In the genomic region with DNA sequence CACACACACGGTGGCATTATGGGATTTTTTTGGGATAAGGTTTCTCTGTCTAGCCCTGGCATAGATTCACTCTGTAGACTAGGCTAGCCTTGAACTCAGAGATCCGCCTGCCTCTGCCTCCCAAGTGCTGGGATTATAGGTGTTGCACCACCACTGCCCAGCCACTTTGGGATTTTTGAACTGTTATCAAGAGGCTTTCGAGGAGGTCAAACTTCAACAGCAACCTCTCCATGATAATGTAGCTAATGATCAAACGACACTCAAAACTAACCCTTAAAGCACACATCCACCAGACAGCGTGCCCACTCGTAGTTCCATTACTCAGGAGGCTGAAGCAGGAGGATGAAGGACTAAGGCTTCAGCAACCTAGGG, we compare ENCODE assay signal across 8 mouse cellular contexts. TPM values are rescaled to one million over a fixed set of nuclear protein-coding genes. Genes with fewer than 3 reads are reported as not detected.
DNase-seq lines count a peak whose midpoint lies in the region; ATAC-seq and TF ChIP-seq lines count a peak whose summit lies in the region.

No protein-coding gene starts in this region.

- TF ChIP-seq EP300 in lung, postnatal 0 days (IDR thresholded peaks at IDR 0.05): no peak

- H3K9ac ChIP-seq in lung, postnatal 0 days (replicated peaks; ENCODE audit: low read depth): no peak overlapping the region
- no peak overlapping the region for H3K9ac ChIP-seq in limb, embryonic 15.5 days
- peak overlapping the region; percentile 81 for H3K9ac ChIP-seq in stomach, embryonic 16.5 days (ENCODE audit: low read length)

- peak overlapping the region; percentile 97 for H3K4me2 ChIP-seq in lung, postnatal 0 days (replicated peaks; ENCODE audit: low read depth, low read length)
- H3K4me2 ChIP-seq in limb, embryonic 15.5 days: peak overlapping the region; percentile 95
- H3K4me2 ChIP-seq in stomach, embryonic 16.5 days (ENCODE audit: low read depth, low read length): peak overlapping the region; percentile 93

- no peaks in the 10 kb centered on the region for H3K27me3 ChIP-seq in cerebellum, adult 2 months (ENCODE audit: control insufficient read depth, insufficient read depth, low read length)
- H3K27me3 ChIP-seq in lung, postnatal 0 days (replicated peaks; ENCODE audit: insufficient read depth, low read length): no peaks in the 10 kb centered on the region
- no peaks in the 10 kb centered on the region for H3K27me3 ChIP-seq in limb, embryonic 15.5 days
- no peaks in the 10 kb centered on the region for H3K27me3 ChIP-seq in stomach, embryonic 16.5 days (ENCODE audit: control insufficient read depth, insufficient read depth, low read length)

- H3K9me3 ChIP-seq in lung, postnatal 0 days (ENCODE audit: low read length): no peaks in the 10 kb centered on the region
- H3K9me3 ChIP-seq in limb, embryonic 15.5 days: no peaks in the 10 kb centered on the region
- no peaks in the 10 kb centered on the region for H3K9me3 ChIP-seq in stomach, embryonic 16.5 days (replicated peaks; ENCODE audit: control insufficient read depth, low read length)

- WGBS in cerebellum, adult 2 months: 74% methylated on average over 6 of the region's 6 CpGs
- WGBS in lung, postnatal 0 days: 45% methylated on average over 6 of the region's 6 CpGs
- WGBS in limb, embryonic 15.5 days: 76% methylated on average over 6 of the region's 6 CpGs
- 64% methylated on average over 6 of the region's 6 CpGs for WGBS in stomach, embryonic 16.5 days

- no peak for TF ChIP-seq CTCF in cerebellum, adult 2 months (IDR thresholded peaks at IDR 0.05; ENCODE audit: borderline replicate concordance, insufficient read depth, low read depth, low read length)
- no peak for TF ChIP-seq CTCF in lung, postnatal 0 days (IDR thresholded peaks at IDR 0.05)

- ATAC-seq in cerebellum, adult (ENCODE audit: insufficient number of reproducible peaks, low FRiP score, low TSS enrichment): no peak
- no peak for ATAC-seq in lung, postnatal 0 days
- no peak for ATAC-seq in limb, embryonic 15.5 days (ENCODE audit: insufficient number of reproducible peaks, low FRiP score, low TSS enrichment, low read depth)
- no peak for ATAC-seq in stomach, embryonic 16.5 days (ENCODE audit: insufficient read depth, low FRiP score)
- no peak for ATAC-seq in monocyte, adult 5-6 weeks (replicated peaks; ENCODE audit: insufficient number of reproducible peaks, low FRiP score, low TSS enrichment, poor library complexity, severe bottlenecking)

- TF ChIP-seq POLR2A in cerebellum, adult 2 months (IDR thresholded peaks at IDR 0.05; ENCODE audit: borderline replicate concordance, insufficient read depth, low read length): no peak

- no peaks in the 10 kb centered on the region for H3K36me3 ChIP-seq in lung, postnatal 0 days (ENCODE audit: insufficient read depth, low read length)
- peaks cover 26% of the 10 kb centered on the region for H3K36me3 ChIP-seq in limb, embryonic 15.5 days
- 0 out of 2 replicates have a peak, but pooled peaks cover 7% of the 10 kb centered on the region for H3K36me3 ChIP-seq in stomach, embryonic 16.5 days (ENCODE audit: control insufficient read depth, insufficient read depth, low read length)

- H3K4me3 ChIP-seq in cerebellum, adult 2 months (replicated peaks; ENCODE audit: insufficient read depth, low read depth, low read length): peak overlapping the region; percentile 64
- H3K4me3 ChIP-seq in lung, postnatal 0 days (ENCODE audit: low read depth, low read length): peak overlapping the region; percentile 77; the same call in 1 of the 2 replicates
- peak overlapping the region; percentile 61 for H3K4me3 ChIP-seq in limb, embryonic 15.5 days
- H3K4me3 ChIP-seq in stomach, embryonic 16.5 days (replicated peaks; ENCODE audit: low read length): peak overlapping the region; percentile 66

- peak overlapping the region; percentile 65 for H3K27ac ChIP-seq in cerebellum, adult 2 months (ENCODE audit: insufficient read depth, low read length)
- peak overlapping the region; percentile 97 for H3K27ac ChIP-seq in lung, postnatal 0 days (ENCODE audit: low read length)
- peak overlapping the region; percentile 94 for H3K27ac ChIP-seq in limb, embryonic 15.5 days
- H3K27ac ChIP-seq in stomach, embryonic 16.5 days (ENCODE audit: low read length): peak overlapping the region; percentile 96

- DNase-seq in cerebellum, adult 2 months: peak in 1 of 2 experiments; percentile 23
- DNase-seq in lung, postnatal 0 days (ENCODE audit: low spot score): peak; percentile 46
- DNase-seq in lung, postnatal 10 days: no peak
- no peak for DNase-seq in embryo, embryonic 11 days

- peaks cover 23% of the 10 kb centered on the region for H3K4me1 ChIP-seq in cerebellum, adult 2 months (ENCODE audit: control insufficient read depth, insufficient read depth, low read length)
- H3K4me1 ChIP-seq in lung, postnatal 0 days (ENCODE audit: insufficient read depth, low read depth, low read length): peaks cover 15% of the 10 kb centered on the region
- H3K4me1 ChIP-seq in limb, embryonic 15.5 days: peaks cover 55% of the 10 kb centered on the region
- peaks cover 32% of the 10 kb centered on the region for H3K4me1 ChIP-seq in stomach, embryonic 16.5 days (ENCODE audit: control insufficient read depth, insufficient read depth, low read length)

RNA-seq across cellular contexts. Expression of a gene that starts 0.5 kb away (rescaled TPM):
- 12.1 and 13.8 TPM in 2 replicates for polyA plus RNA-seq in cerebellum, adult 2 months (2012; rRNA removed)
- 27.6 and 33.7 TPM in 2 replicates for polyA plus RNA-seq in lung, postnatal 0 days (2015; fragmentation: Nextera tagmentation; extraction: Ambion mirVana)
- 14.1 and 15.5 TPM in 2 replicates for polyA plus RNA-seq in limb, embryonic 15.5 days (2015; fragmentation: Nextera tagmentation; extraction: Ambion mirVana)
- 14.8 and 15.1 TPM in 2 replicates for polyA plus RNA-seq in stomach, embryonic 16.5 days (2015; fragmentation: Nextera tagmentation; extraction: Ambion mirVana)
- total RNA-seq in monocyte, adult 5-6 weeks (2017): 8.2 to 11.2 TPM (median 10.4 TPM) in 3 replicates

RNA-seq across cellular contexts. Expression of a gene that starts 6.1 kb away (rescaled TPM):
- polyA plus RNA-seq in cerebellum, adult 2 months (2012; rRNA removed): 1,162 and 1,205 TPM in 2 replicates
- polyA plus RNA-seq in lung, postnatal 0 days (2015; fragmentation: Nextera tagmentation; extraction: Ambion mirVana): 186 and 187 TPM in 2 replicates
- 940 and 1,131 TPM in 2 replicates for polyA plus RNA-seq in limb, embryonic 15.5 days (2015; fragmentation: Nextera tagmentation; extraction: Ambion mirVana)
- 938 and 959 TPM in 2 replicates for polyA plus RNA-seq in stomach, embryonic 16.5 days (2015; fragmentation: Nextera tagmentation; extraction: Ambion mirVana)
- total RNA-seq in monocyte, adult 5-6 weeks (2017): 71.9 to 103 TPM (median 88.6 TPM) in 3 replicates

RNA-seq across cellular contexts. Expression of a gene that starts 21.3 kb away (rescaled TPM):
- polyA plus RNA-seq in cerebellum, adult 2 months (2012; rRNA removed): 155 and 159 TPM in 2 replicates
- polyA plus RNA-seq in lung, postnatal 0 days (2015; fragmentation: Nextera tagmentation; extraction: Ambion mirVana): 53.6 and 54.3 TPM in 2 replicates
- polyA plus RNA-seq in limb, embryonic 15.5 days (2015; fragmentation: Nextera tagmentation; extraction: Ambion mirVana): 134 and 136 TPM in 2 replicates
- polyA plus RNA-seq in stomach, embryonic 16.5 days (2015; fragmentation: Nextera tagmentation; extraction: Ambion mirVana): 128 and 139 TPM in 2 replicates
- 34.6 to 45.5 TPM (median 35.5 TPM) in 3 replicates for total RNA-seq in monocyte, adult 5-6 weeks (2017)

RNA-seq across cellular contexts. Expression of a gene that starts 21.4 kb away (rescaled TPM):
- polyA plus RNA-seq in cerebellum, adult 2 months (2012; rRNA removed): 1.3 and 1.4 TPM in 2 replicates
- 8.2 and 11.8 TPM in 2 replicates for polyA plus RNA-seq in lung, postnatal 0 days (2015; fragmentation: Nextera tagmentation; extraction: Ambion mirVana)
- 124 and 141 TPM in 2 replicates for polyA plus RNA-seq in limb, embryonic 15.5 days (2015; fragmentation: Nextera tagmentation; extraction: Ambion mirVana)
- polyA plus RNA-seq in stomach, embryonic 16.5 days (2015; fragmentation: Nextera tagmentation; extraction: Ambion mirVana): 129 and 138 TPM in 2 replicates
- 0.32 to 5.8 TPM in 2 of 3 replicates, not detected in the other for total RNA-seq in monocyte, adult 5-6 weeks (2017)

RNA-seq across cellular contexts. Expression of a gene that starts 28.4 kb away (rescaled TPM):
- polyA plus RNA-seq in cerebellum, adult 2 months (2012; rRNA removed): 4.9 and 6.7 TPM in 2 replicates
- 26.7 and 34.0 TPM in 2 replicates for polyA plus RNA-seq in lung, postnatal 0 days (2015; fragmentation: Nextera tagmentation; extraction: Ambion mirVana)
- polyA plus RNA-seq in limb, embryonic 15.5 days (2015; fragmentation: Nextera tagmentation; extraction: Ambion mirVana): 0.36 and 0.83 TPM in 2 replicates
- polyA plus RNA-seq in stomach, embryonic 16.5 days (2015; fragmentation: Nextera tagmentation; extraction: Ambion mirVana): 0.53 and 0.65 TPM in 2 replicates
- 2.2 TPM in 1 of 3 replicates, not detected in the others for total RNA-seq in monocyte, adult 5-6 weeks (2017)
